Mouse (Mus musculus) kidney, adult 9 months (tissue): ENCODE data around the gene Ndufa4l2.

Experiments
- DNase-seq: peaks from one replicate; pipeline ENCODE4 v3.0.0; 2022

Gene Ndufa4l2

GRCm38 (mm10) chr10:127510895-127511617, 3.7 kb upstream of the Ndufa4l2 start:
- no peak for DNase-seq

GRCm38 (mm10) chr10:127511634-127512306, 3.0 kb upstream of the Ndufa4l2 start:
- DNase-seq, result no peak

GRCm38 (mm10) chr10:127512307-127512666, 2.5 kb upstream of the Ndufa4l2 start:
- DNase-seq, result no peak

GRCm38 (mm10) chr10:127512813-127513212, 2.0 kb upstream of the Ndufa4l2 start:
- DNase-seq, result peak; percentile 97

DNA sequence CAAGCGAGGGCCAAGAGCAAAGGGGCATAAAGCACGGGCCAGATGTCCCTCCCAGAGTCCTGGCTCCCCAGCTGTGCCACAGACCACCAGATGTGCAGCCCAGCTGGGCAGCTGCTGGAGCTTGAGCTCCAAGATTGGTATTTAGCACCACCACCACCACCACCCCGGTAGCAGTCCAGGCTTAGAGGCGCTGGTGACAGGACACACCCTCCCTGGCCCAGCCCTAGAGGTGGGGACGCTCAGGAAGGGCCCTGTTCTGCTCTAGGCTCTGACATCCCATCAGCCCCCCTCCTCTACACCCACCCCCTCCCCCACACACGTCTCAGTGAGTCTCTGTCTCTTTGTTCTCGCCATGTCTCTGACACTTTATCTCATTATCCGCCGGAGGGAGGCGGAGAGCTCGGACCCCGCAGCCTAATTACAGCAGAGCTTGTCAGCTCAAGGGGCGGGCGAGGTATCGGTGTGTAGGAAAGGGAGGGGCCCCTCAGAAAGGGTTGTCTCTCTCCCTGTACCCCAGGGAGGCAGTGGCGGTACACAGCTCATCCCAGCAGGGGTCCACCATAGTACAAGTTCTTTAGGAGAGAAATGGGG, 1.2 kb upstream of the Ndufa4l2 start:
- DNase-seq, result no peak

- no peak for DNase-seq
These were observed 562 bp upstream of the Ndufa4l2 start for GRCm38 (mm10) chr10:127514111-127514698.

DNA sequence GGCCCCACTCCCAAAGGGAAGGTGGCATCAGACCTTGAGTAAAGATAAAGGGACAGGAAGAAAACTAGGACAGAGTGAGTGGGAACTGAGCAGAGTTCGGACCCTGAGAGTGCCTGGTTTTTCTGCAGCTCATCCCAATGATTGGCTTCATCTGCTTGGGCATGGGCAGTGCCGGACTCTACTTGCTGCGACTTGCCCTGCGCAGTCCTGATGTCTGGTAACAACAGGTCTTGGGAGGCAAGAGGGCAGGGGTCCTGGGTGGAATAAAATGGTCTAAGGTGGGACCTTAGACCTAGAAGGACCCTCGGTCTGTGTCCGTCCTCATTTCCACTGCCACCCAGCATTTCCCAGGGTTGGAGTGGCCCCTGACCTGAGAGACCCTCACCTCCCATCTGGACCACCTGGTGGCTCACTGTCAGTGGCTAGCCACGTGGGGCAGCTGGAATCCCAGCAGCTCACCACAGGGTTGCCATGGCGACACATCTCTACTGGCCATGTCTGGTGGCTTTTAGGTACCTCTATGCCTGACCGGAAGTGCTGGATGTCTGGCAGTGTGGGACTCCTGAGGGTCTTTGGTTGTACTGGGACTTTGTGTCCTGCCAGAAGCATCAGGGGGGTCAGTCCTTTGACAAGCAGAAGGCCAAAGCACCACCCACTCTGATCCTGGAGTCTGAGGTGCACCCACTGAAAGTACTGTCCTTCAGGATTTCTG, 660 bp downstream of the Ndufa4l2 start:
- no peak for DNase-seq

- DNase-seq, result peak; percentile 47
These were observed 1.3 kb downstream of the Ndufa4l2 start for GRCm38 (mm10) chr10:127515983-127516459.

DNA sequence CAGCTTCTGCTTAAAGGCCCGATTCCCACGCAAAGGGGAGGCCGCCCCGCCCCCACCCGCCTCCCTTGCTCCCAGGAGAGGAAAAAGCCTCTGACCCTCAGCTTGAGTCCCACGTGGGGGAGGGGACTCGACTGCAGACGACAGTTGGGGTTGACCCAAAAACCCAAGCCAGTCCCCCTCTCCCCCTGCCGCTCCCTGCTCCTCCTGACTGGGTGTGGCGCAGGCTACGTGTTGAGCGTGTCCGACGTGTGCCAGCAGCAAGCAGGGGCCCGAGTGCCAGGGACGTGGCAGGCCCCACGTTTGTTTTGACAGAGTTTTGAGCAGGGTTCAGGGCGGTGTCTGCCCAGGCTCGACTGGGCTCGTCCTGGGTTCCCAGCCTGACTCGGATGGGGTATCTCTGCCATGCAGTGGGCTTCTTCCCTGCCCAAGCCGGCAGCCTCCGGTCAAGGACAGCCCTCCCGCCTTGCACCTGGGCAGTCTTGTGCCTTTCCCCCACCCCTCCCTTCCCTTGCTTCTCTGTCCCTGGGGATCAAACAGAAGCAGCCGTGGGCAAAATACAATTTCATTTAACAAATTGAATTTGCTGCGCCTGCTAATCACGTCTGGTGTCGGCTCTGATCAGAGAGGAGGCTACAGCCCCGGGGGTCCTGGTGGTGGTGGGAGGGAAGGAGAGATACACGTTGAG, 2.0 kb downstream of the Ndufa4l2 start:
- DNase-seq, result no peak

DNA sequence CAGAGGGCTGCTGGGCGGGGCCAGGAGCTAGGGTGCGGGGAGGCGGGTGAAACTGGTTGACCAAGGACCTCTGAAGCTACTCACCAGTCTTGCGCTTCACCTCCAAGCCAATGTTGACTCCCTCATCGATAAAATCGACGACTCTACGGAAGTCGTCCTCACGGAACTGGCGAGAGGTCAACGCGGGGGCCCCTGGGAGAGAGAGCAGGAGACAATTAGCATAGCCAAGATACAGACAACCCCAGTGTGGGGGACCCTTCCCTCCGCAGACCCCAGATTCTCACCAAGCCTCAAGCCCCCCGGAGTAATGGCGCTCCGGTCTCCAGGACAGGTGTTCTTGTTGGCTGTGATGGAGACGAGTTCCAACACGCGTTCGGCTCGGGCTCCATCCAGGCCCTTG, 3.2 kb downstream of the Ndufa4l2 start:
- no peak for DNase-seq

- DNase-seq, result no peak
These were observed 4.4 kb downstream of the Ndufa4l2 start for GRCm38 (mm10) chr10:127519041-127519701.

- DNase-seq, result no peak
These were observed 5.3 kb downstream of the Ndufa4l2 start for GRCm38 (mm10) chr10:127519903-127520713.

DNA sequence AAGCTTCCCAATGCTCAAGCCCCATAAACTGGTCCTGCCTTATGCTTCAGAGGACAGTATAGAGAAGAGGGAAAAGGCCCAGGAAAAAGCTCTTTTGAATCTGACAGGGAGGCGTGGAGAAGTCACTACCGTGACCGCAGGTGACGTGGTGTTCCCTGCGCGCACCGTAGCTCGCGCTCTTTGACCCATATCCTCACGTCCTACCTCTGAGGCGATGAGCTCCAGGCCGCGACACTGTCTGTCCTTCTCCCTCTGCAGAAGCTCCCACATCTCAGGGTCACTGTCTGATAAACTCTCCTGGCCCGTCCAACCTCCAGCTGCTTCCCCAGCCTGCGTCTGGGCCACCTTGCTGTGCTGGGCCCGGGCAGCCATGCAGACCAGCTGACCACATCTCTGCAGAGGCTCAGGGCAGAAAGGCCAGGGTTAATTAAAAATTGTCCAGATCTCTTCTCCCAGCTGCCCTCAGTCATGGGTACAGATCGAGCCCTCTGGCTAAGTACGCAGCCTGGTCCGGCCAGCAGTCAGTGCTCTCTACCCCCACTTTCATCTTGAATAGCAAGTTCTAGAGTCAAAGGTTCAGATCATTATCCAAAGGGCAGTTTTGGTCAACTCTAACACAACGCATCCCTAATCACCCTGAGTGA, 6.1 kb downstream of the Ndufa4l2 start:
- peak; percentile 91 for DNase-seq

DNA sequence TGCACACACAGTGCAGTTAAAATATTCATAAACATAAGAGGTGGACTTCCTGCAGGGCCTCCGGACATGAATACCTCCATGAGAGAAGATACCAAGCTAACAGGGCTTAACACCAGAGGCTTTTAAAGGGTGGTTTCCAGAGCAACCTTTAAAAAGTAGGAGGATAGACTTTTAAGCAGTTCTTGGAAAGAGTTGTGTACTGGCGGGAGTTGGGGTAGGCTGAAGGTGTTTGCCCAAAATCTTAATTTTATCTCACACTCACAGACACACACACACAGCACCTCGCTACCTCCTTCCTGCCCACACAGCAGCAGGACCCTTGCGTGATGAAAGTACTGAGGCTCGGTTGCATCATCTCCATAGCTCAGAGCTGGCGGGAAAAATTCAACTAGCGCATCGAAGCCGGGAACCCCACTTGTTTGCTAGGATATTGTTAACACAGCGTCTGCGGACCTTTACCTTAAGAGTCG, 6.9 kb downstream of the Ndufa4l2 start:
- DNase-seq, result no peak

DNA sequence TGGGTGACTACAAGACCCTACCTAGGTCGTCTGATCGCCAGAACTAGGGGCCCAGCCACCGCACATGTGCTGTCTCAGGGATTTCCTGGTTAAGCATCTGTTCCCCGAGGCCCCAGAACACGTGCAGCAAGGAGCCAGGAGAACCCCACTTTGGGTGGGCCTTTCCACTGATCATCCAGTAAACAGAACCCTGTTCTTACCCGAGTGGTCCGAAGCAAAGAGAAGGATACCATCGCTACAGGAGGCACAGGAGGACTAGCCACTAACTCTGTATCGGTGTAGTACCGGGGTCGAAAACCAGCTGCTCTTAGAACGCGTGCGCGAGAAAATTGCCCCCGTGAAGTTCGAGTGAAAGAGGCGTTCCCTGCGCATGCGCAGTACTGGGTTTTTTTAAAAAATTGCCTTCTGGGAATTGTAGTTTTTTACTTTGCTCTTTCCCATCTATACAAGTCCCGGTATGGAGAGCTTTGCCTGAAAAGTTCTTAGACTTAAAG, 7.4 kb downstream of the Ndufa4l2 start, which contains the start of gene Shmt2:
Gene Shmt2, minus strand, starts transcription at position 357 of the 494 bp plus-strand sequence.
- peak; percentile 92 for DNase-seq

GRCm38 (mm10) chr10:127524646-127525255, 10.0 kb downstream of the Ndufa4l2 start:
- no peak for DNase-seq

- DNase-seq, result no peak
These were observed 11.3 kb downstream of the Ndufa4l2 start for GRCm38 (mm10) chr10:127526048-127526447.

- DNase-seq, result peak; percentile 70
These were observed 11.9 kb downstream of the Ndufa4l2 start for GRCm38 (mm10) chr10:127526681-127527080.

DNA sequence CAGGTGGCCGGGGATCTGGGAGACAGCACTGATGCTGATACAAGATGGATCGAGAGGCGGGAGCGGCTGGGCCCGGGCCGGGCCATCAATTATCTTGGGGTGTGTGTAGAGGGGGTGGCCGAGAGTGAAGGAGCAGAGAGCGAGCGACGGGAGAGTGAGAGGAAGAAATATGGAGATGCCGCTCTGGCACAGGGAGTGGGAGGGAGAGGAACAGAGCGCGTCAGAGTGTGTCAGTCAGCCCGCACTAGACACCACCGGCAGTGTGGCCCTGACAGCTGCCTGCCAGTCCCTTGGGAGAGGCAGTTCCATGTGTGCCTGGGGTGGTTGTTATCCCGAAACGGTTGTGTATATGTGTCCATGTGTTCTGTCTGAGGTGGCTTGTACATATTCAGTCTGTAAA, 12.7 kb downstream of the Ndufa4l2 start:
- DNase-seq, result no peak
